Mouse (Mus musculus): ENCODE results near the gene Dazap2. TPM values are rescaled to one million over a fixed set of nuclear protein-coding genes. Genes with fewer than 3 reads are reported as not detected.
"Not testable (repeated sequence)": the region's sequence is repeated elsewhere in the genome, so short reads cannot be mapped to it uniquely, and the experiment has no call there.

Dazap2 gene
- polyA plus RNA-seq, 1 experiment from 2014 or later: 193 TPM

- H3K4me1 ChIP-seq (replicated peaks): peaks cover 17% of the 10 kb centered on the region
- H3K9ac ChIP-seq: no peak overlapping the region
- H3K27me3 ChIP-seq (replicated peaks): peaks cover 6% of the 10 kb centered on the region; the same call in 1 of the 2 replicates
- no peak overlapping the region for H3K4me2 ChIP-seq
- 0 out of 2 replicates have a peak, but pooled peaks cover 1% of the 10 kb centered on the region for H3K36me3 ChIP-seq
- ATAC-seq (ENCODE audit: insufficient number of reproducible peaks, low FRiP score): no peak
- WGBS: 80% methylated on average over 7 of the region's 7 CpGs
- no peaks in the 10 kb centered on the region for H3K9me3 ChIP-seq (replicated peaks)
- no peak overlapping the region for H3K27ac ChIP-seq (ENCODE audit: poor library complexity, severe bottlenecking)
- no peak overlapping the region for H3K4me3 ChIP-seq
Measured at GRCm38 (mm10) chr15:100611951-100612350, 3.2 kb upstream of the Dazap2 start.

GRCm38 (mm10) chr15:100612432-100612831 lies 2.7 kb upstream of the Dazap2 start:
- H3K9me3 ChIP-seq (replicated peaks): no peaks in the 10 kb centered on the region
- H3K4me3 ChIP-seq: no peak overlapping the region
- peaks cover 6% of the 10 kb centered on the region; the same call in 1 of the 2 replicates for H3K27me3 ChIP-seq (replicated peaks)
- H3K27ac ChIP-seq (ENCODE audit: poor library complexity, severe bottlenecking): no peak overlapping the region
- H3K36me3 ChIP-seq: peaks cover 4% of the 10 kb centered on the region
- H3K9ac ChIP-seq: no peak overlapping the region
- H3K4me1 ChIP-seq (replicated peaks): peaks cover 17% of the 10 kb centered on the region
- 67% methylated on average over 2 of the region's 2 CpGs for WGBS
- ATAC-seq (ENCODE audit: insufficient number of reproducible peaks, low FRiP score): no peak
- H3K4me2 ChIP-seq: no peak overlapping the region

GRCm38 (mm10) chr15:100613584-100613983 lies 1.6 kb upstream of the Dazap2 start:
- H3K4me3 ChIP-seq: peak overlapping the region; percentile 30
- H3K4me1 ChIP-seq (replicated peaks): peaks cover 17% of the 10 kb centered on the region
- 9% methylated on average over 16 of the region's 16 CpGs for WGBS
- ATAC-seq (ENCODE audit: insufficient number of reproducible peaks, low FRiP score): no peak
- H3K27me3 ChIP-seq (replicated peaks): peaks cover 6% of the 10 kb centered on the region; the same call in 1 of the 2 replicates
- peak overlapping the region; percentile 44; the same call in 1 of the 2 replicates for H3K9ac ChIP-seq
- no peak overlapping the region for H3K27ac ChIP-seq (ENCODE audit: poor library complexity, severe bottlenecking)
- peaks cover 16% of the 10 kb centered on the region for H3K36me3 ChIP-seq
- no peaks in the 10 kb centered on the region for H3K9me3 ChIP-seq (replicated peaks)
- H3K4me2 ChIP-seq: peak overlapping the region; percentile 64

- Histone ChIP-seq H3K36me3 (peaks cover 24% of the 10 kb centered on the region), H3K27ac (ENCODE audit: poor library complexity, severe bottlenecking) (peak overlapping the region; percentile 66), H3K4me2 (peak overlapping the region; percentile 76), H3K4me1 (replicated peaks) (peaks cover 17% of the 10 kb centered on the region), H3K27me3 (replicated peaks) (peaks cover 6% of the 10 kb centered on the region; the same call in 1 of the 2 replicates), H3K9ac (peak overlapping the region; percentile 71), H3K4me3 (peak overlapping the region; percentile 99), H3K9me3 (replicated peaks) (no peaks in the 10 kb centered on the region)
- 10% methylated on average over 43 of the region's 43 CpGs for WGBS
- ATAC-seq (ENCODE audit: insufficient number of reproducible peaks, low FRiP score): peak; percentile 56
Measured at GRCm38 (mm10) chr15:100614218-100614995, 742 bp upstream of the Dazap2 start.

- Histone ChIP-seq H3K4me1 (replicated peaks) (peaks cover 17% of the 10 kb centered on the region), H3K36me3 (peaks cover 36% of the 10 kb centered on the region), H3K9me3 (replicated peaks) (no peaks in the 10 kb centered on the region), H3K4me2 (peak overlapping the region; percentile 80), H3K4me3 (peak overlapping the region; percentile 99), H3K27me3 (replicated peaks) (no peaks in the 10 kb centered on the region), H3K27ac (ENCODE audit: poor library complexity, severe bottlenecking) (peak overlapping the region; percentile 99), H3K9ac (peak overlapping the region; percentile 97)
- ATAC-seq (ENCODE audit: insufficient number of reproducible peaks, low FRiP score): peak; percentile 83
- WGBS: under 1% methylated on average over 39 of the region's 43 CpGs
Measured at GRCm38 (mm10) chr15:100615825-100616220, 674 bp downstream of the Dazap2 start.

- Histone ChIP-seq H3K27ac (ENCODE audit: poor library complexity, severe bottlenecking) (peak overlapping the region; percentile 99), H3K4me3 (peak overlapping the region; percentile 99), H3K9me3 (replicated peaks) (no peaks in the 10 kb centered on the region), H3K4me2 (peak overlapping the region; percentile 80), H3K4me1 (replicated peaks) (peaks cover 17% of the 10 kb centered on the region), H3K9ac (peak overlapping the region; percentile 97), H3K27me3 (replicated peaks) (no peaks in the 10 kb centered on the region), H3K36me3 (peaks cover 39% of the 10 kb centered on the region)
- WGBS: under 1% methylated on average over 19 of the region's 19 CpGs
- no peak for ATAC-seq (ENCODE audit: insufficient number of reproducible peaks, low FRiP score)
Measured at GRCm38 (mm10) chr15:100616221-100616620, 1.1 kb downstream of the Dazap2 start.

- Histone ChIP-seq H3K4me2 (no peak overlapping the region), H3K27me3 (replicated peaks) (no peaks in the 10 kb centered on the region), H3K4me3 (no peak overlapping the region), H3K36me3 (peaks cover 47% of the 10 kb centered on the region), H3K9me3 (replicated peaks) (no peaks in the 10 kb centered on the region), H3K4me1 (replicated peaks) (peaks cover 17% of the 10 kb centered on the region), H3K9ac (no peak overlapping the region), H3K27ac (ENCODE audit: poor library complexity, severe bottlenecking) (no peak overlapping the region)
- 86% methylated on average over 7 of the region's 7 CpGs for WGBS
- ATAC-seq (ENCODE audit: insufficient number of reproducible peaks, low FRiP score): no peak
Measured at GRCm38 (mm10) chr15:100619200-100619599, 4.1 kb downstream of the Dazap2 start.

GRCm38 (mm10) chr15:100621671-100622070 lies 6.5 kb downstream of the Dazap2 start:
- not testable (repeated sequence) for H3K9ac ChIP-seq; H3K9me3 ChIP-seq (replicated peaks); H3K4me1 ChIP-seq (replicated peaks); H3K4me2 ChIP-seq; H3K27ac ChIP-seq (ENCODE audit: poor library complexity, severe bottlenecking); ATAC-seq (ENCODE audit: insufficient number of reproducible peaks, low FRiP score); H3K4me3 ChIP-seq; H3K27me3 ChIP-seq (replicated peaks)
- 60% methylated on average over 9 of the region's 9 CpGs for WGBS
- peaks cover 47% of the 10 kb centered on the region for H3K36me3 ChIP-seq

- peaks cover 43% of the 10 kb centered on the region for H3K36me3 ChIP-seq
- H3K27ac ChIP-seq (ENCODE audit: poor library complexity, severe bottlenecking): no peak overlapping the region
- no peak overlapping the region for H3K4me2 ChIP-seq
- H3K27me3 ChIP-seq (replicated peaks): no peaks in the 10 kb centered on the region
- ATAC-seq (ENCODE audit: insufficient number of reproducible peaks, low FRiP score): no peak
- H3K4me3 ChIP-seq: no peak overlapping the region
- H3K4me1 ChIP-seq (replicated peaks): peaks cover 6% of the 10 kb centered on the region
- no peak overlapping the region for H3K9ac ChIP-seq
- WGBS: 80% methylated on average over 7 of the region's 7 CpGs
- no peaks in the 10 kb centered on the region for H3K9me3 ChIP-seq (replicated peaks)
Measured at GRCm38 (mm10) chr15:100622164-100622563, 7.0 kb downstream of the Dazap2 start.

GRCm38 (mm10) chr15:100623754-100624153 lies 8.6 kb downstream of the Dazap2 start:
- ATAC-seq (ENCODE audit: insufficient number of reproducible peaks, low FRiP score): no peak
- Histone ChIP-seq H3K36me3 (peaks cover 29% of the 10 kb centered on the region), H3K27me3 (replicated peaks) (no peaks in the 10 kb centered on the region), H3K9me3 (replicated peaks) (no peaks in the 10 kb centered on the region), H3K9ac (no peak overlapping the region), H3K4me2 (no peak overlapping the region), H3K4me3 (no peak overlapping the region), H3K4me1 (replicated peaks) (peaks cover 17% of the 10 kb centered on the region), H3K27ac (ENCODE audit: poor library complexity, severe bottlenecking) (no peak overlapping the region)
- 81% methylated on average over 9 of the region's 9 CpGs for WGBS

- Histone ChIP-seq H3K9me3 (replicated peaks) (no peaks in the 10 kb centered on the region), H3K27ac (ENCODE audit: poor library complexity, severe bottlenecking) (no peak overlapping the region)
- WGBS: 81% methylated on average over 3 of the region's 3 CpGs
Measured at GRCm38 (mm10) chr15:100624435-100624834, 9.3 kb downstream of the Dazap2 start.

More at GRCm38 (mm10) chr15:100624435-100624834, 9.3 kb downstream of the Dazap2 start:
- no peak for ATAC-seq (ENCODE audit: insufficient number of reproducible peaks, low FRiP score)
- Histone ChIP-seq H3K27me3 (replicated peaks) (no peaks in the 10 kb centered on the region), H3K36me3 (peaks cover 22% of the 10 kb centered on the region), H3K9ac (no peak overlapping the region), H3K4me3 (no peak overlapping the region), H3K4me1 (replicated peaks) (peaks cover 17% of the 10 kb centered on the region), H3K4me2 (no peak overlapping the region)
